Mouse (Mus musculus) kidney, adult 9 months (tissue): Measurements from ENCODE around the gene Mmp9.

Experiments used
- DNase-seq: peaks from one replicate; pipeline ENCODE4 v3.0.0; 2022

Mmp9 gene

GRCm38 (mm10) chr2:164994659-164995428 lies 54.3 kb downstream of the Mmp9 start:
- DNase-seq = no peak

GRCm38 (mm10) chr2:164995976-164996375 lies 55.4 kb downstream of the Mmp9 start:
- DNase-seq = no peak

GRCm38 (mm10) chr2:164996848-164997720 lies 56.5 kb downstream of the Mmp9 start:
- no peak for DNase-seq

- peak; percentile 43 for DNase-seq
Observed at GRCm38 (mm10) chr2:164997721-164998428, 57.3 kb downstream of the Mmp9 start.

- no peak for DNase-seq
Observed at GRCm38 (mm10) chr2:165001958-165002357, 61.4 kb downstream of the Mmp9 start.

- peak; percentile 67 for DNase-seq
Observed at GRCm38 (mm10) chr2:165003108-165003507, 62.5 kb downstream of the Mmp9 start.

- peak; percentile 44 for DNase-seq
Observed at GRCm38 (mm10) chr2:165004237-165004636, 63.7 kb downstream of the Mmp9 start.
